Mouse (Mus musculus): ENCODE data around the gene Gm4858. TPM values are rescaled to one million over a fixed set of nuclear protein-coding genes. Genes with fewer than 3 reads are reported as not detected.
"Not testable (repeated sequence)": the region's sequence is repeated elsewhere in the genome, so short reads cannot be mapped to it uniquely, and the experiment has no call there.

Gm4858 gene
- polyA plus RNA-seq (2015; fragmentation: Nextera tagmentation; extraction: Ambion mirVana), result not detected in 2 replicates

- not testable (repeated sequence) for ATAC-seq (ENCODE audit: low read depth); H3K36me3 ChIP-seq (ENCODE audit: control insufficient read depth, insufficient read depth); H3K27me3 ChIP-seq (ENCODE audit: control insufficient read depth, insufficient read depth, low read depth, low read length); H3K4me3 ChIP-seq (ENCODE audit: low read depth, low read length); H3K4me2 ChIP-seq (ENCODE audit: low read depth, low read length); H3K27ac ChIP-seq (ENCODE audit: low read length); H3K4me1 ChIP-seq (ENCODE audit: control insufficient read depth, low read depth, low read length); H3K9ac ChIP-seq (ENCODE audit: low read depth, low read length); H3K9me3 ChIP-seq (replicated peaks; ENCODE audit: control insufficient read depth, low read length)
Observed at GRCm38 (mm10) chr3:93068523-93068922, at the start of gene Gm4858. Gene Gm4858 (plus strand): TSS chr3:93068823.

GRCm38 (mm10) chr3:93018960-93019359 is 49.7 kb upstream of the Gm4858 start, which contains the start of gene Lce1m:
Gene Lce1m (minus strand): TSS chr3:93019060.
- no peaks in the 10 kb centered on the region for H3K36me3 ChIP-seq (ENCODE audit: control insufficient read depth, insufficient read depth)
- 64% methylated on average over 2 of the region's 2 CpGs for WGBS (ENCODE audit: insufficient replicate concordance)
- no peak within 1 kb of the TSS for H3K4me2 ChIP-seq (ENCODE audit: low read depth, low read length)
- H3K9me3 ChIP-seq (replicated peaks; ENCODE audit: control insufficient read depth, low read length), result no peaks in the 10 kb centered on the region
- no peaks in the 10 kb centered on the region for H3K4me1 ChIP-seq (ENCODE audit: control insufficient read depth, low read depth, low read length)
- H3K9ac ChIP-seq (ENCODE audit: low read depth, low read length), result no peak within 1 kb of the TSS
- H3K27me3 ChIP-seq (ENCODE audit: control insufficient read depth, insufficient read depth, low read depth, low read length), result no peaks in the 10 kb centered on the region
- no peak within 1 kb of the TSS for H3K4me3 ChIP-seq (ENCODE audit: low read depth, low read length)
- H3K27ac ChIP-seq (ENCODE audit: low read length), result no peak within 1 kb of the TSS
- ATAC-seq (ENCODE audit: low read depth), result no peak

GRCm38 (mm10) chr3:93021171-93021570 is 47.5 kb upstream of the Gm4858 start:
- Histone ChIP-seq H3K27me3 (ENCODE audit: control insufficient read depth, insufficient read depth, low read depth, low read length) (no peaks in the 10 kb centered on the region), H3K4me1 (ENCODE audit: control insufficient read depth, low read depth, low read length) (no peaks in the 10 kb centered on the region), H3K9me3 (replicated peaks; ENCODE audit: control insufficient read depth, low read length) (no peaks in the 10 kb centered on the region), H3K27ac (ENCODE audit: low read length) (no peak overlapping the region), H3K4me3 (ENCODE audit: low read depth, low read length) (no peak overlapping the region), H3K9ac (ENCODE audit: low read depth, low read length) (no peak overlapping the region), H3K36me3 (ENCODE audit: control insufficient read depth, insufficient read depth) (no peaks in the 10 kb centered on the region), H3K4me2 (ENCODE audit: low read depth, low read length) (no peak overlapping the region)
- ATAC-seq (ENCODE audit: low read depth), result no peak
- WGBS (ENCODE audit: insufficient replicate concordance), result 79% methylated on average over 1 of the region's 1 CpGs

- no peak for ATAC-seq (ENCODE audit: low read depth)
Observed at GRCm38 (mm10) chr3:93023411-93024184, 45.0 kb upstream of the Gm4858 start.

GRCm38 (mm10) chr3:93025486-93025885 is 43.1 kb upstream of the Gm4858 start:
- Histone ChIP-seq H3K27ac (ENCODE audit: low read length) (no peak overlapping the region), H3K27me3 (ENCODE audit: control insufficient read depth, insufficient read depth, low read depth, low read length) (no peaks in the 10 kb centered on the region), H3K9me3 (replicated peaks; ENCODE audit: control insufficient read depth, low read length) (no peaks in the 10 kb centered on the region), H3K9ac (ENCODE audit: low read depth, low read length) (no peak overlapping the region), H3K4me2 (ENCODE audit: low read depth, low read length) (no peak overlapping the region), H3K4me1 (ENCODE audit: control insufficient read depth, low read depth, low read length) (no peaks in the 10 kb centered on the region), H3K4me3 (ENCODE audit: low read depth, low read length) (no peak overlapping the region), H3K36me3 (ENCODE audit: control insufficient read depth, insufficient read depth) (no peaks in the 10 kb centered on the region)
- WGBS (ENCODE audit: insufficient replicate concordance), result 66% methylated on average over 2 of the region's 2 CpGs
- ATAC-seq (ENCODE audit: low read depth), result no peak

More at GRCm38 (mm10) chr3:93023411-93024184, 45.0 kb upstream of the Gm4858 start:
- H3K4me3 ChIP-seq (ENCODE audit: low read depth, low read length), result no peak overlapping the region
- H3K9ac ChIP-seq (ENCODE audit: low read depth, low read length), result no peak overlapping the region
- no peaks in the 10 kb centered on the region for H3K27me3 ChIP-seq (ENCODE audit: control insufficient read depth, insufficient read depth, low read depth, low read length)
- no peak overlapping the region for H3K4me2 ChIP-seq (ENCODE audit: low read depth, low read length)
- 55% methylated on average over 3 of the region's 3 CpGs for WGBS (ENCODE audit: insufficient replicate concordance)
- no peaks in the 10 kb centered on the region for H3K4me1 ChIP-seq (ENCODE audit: control insufficient read depth, low read depth, low read length)
- no peaks in the 10 kb centered on the region for H3K9me3 ChIP-seq (replicated peaks; ENCODE audit: control insufficient read depth, low read length)
- H3K36me3 ChIP-seq (ENCODE audit: control insufficient read depth, insufficient read depth), result no peaks in the 10 kb centered on the region
- no peak overlapping the region for H3K27ac ChIP-seq (ENCODE audit: low read length)

GRCm38 (mm10) chr3:93031450-93031849 is 37.2 kb upstream of the Gm4858 start:
- no peak for ATAC-seq (ENCODE audit: low read depth)
- no peaks in the 10 kb centered on the region for H3K9me3 ChIP-seq (replicated peaks; ENCODE audit: control insufficient read depth, low read length)
- no peaks in the 10 kb centered on the region for H3K27me3 ChIP-seq (ENCODE audit: control insufficient read depth, insufficient read depth, low read depth, low read length)
- H3K4me2 ChIP-seq (ENCODE audit: low read depth, low read length), result no peak overlapping the region
- H3K4me3 ChIP-seq (ENCODE audit: low read depth, low read length), result no peak overlapping the region
- WGBS (ENCODE audit: insufficient replicate concordance), result 46% methylated on average over 5 of the region's 5 CpGs
- no peak overlapping the region for H3K27ac ChIP-seq (ENCODE audit: low read length)
- H3K4me1 ChIP-seq (ENCODE audit: control insufficient read depth, low read depth, low read length), result no peaks in the 10 kb centered on the region
- H3K36me3 ChIP-seq (ENCODE audit: control insufficient read depth, insufficient read depth), result no peaks in the 10 kb centered on the region
- H3K9ac ChIP-seq (ENCODE audit: low read depth, low read length), result no peak overlapping the region

GRCm38 (mm10) chr3:93050182-93050581 is 18.4 kb upstream of the Gm4858 start:
- no peaks in the 10 kb centered on the region for H3K4me1 ChIP-seq (ENCODE audit: control insufficient read depth, low read depth, low read length)
- H3K27ac ChIP-seq (ENCODE audit: low read length), result no peak overlapping the region
- H3K4me2 ChIP-seq (ENCODE audit: low read depth, low read length), result no peak overlapping the region
- H3K4me3 ChIP-seq (ENCODE audit: low read depth, low read length), result no peak overlapping the region
- no peak for ATAC-seq (ENCODE audit: low read depth)
- WGBS (ENCODE audit: insufficient replicate concordance), result 62% methylated on average over 1 of the region's 1 CpGs
- no peaks in the 10 kb centered on the region for H3K36me3 ChIP-seq (ENCODE audit: control insufficient read depth, insufficient read depth)
- no peaks in the 10 kb centered on the region for H3K9me3 ChIP-seq (replicated peaks; ENCODE audit: control insufficient read depth, low read length)
- H3K27me3 ChIP-seq (ENCODE audit: control insufficient read depth, insufficient read depth, low read depth, low read length), result no peaks in the 10 kb centered on the region
- no peak overlapping the region for H3K9ac ChIP-seq (ENCODE audit: low read depth, low read length)

- WGBS (ENCODE audit: insufficient replicate concordance), result 43% methylated on average over 10 of the region's 10 CpGs
- Histone ChIP-seq H3K9ac (ENCODE audit: low read depth, low read length) (no peak overlapping the region), H3K27me3 (ENCODE audit: control insufficient read depth, insufficient read depth, low read depth, low read length) (no peaks in the 10 kb centered on the region), H3K4me3 (ENCODE audit: low read depth, low read length) (no peak overlapping the region), H3K4me1 (ENCODE audit: control insufficient read depth, low read depth, low read length) (no peaks in the 10 kb centered on the region), H3K4me2 (ENCODE audit: low read depth, low read length) (no peak overlapping the region), H3K27ac (ENCODE audit: low read length) (no peak overlapping the region), H3K9me3 (replicated peaks; ENCODE audit: control insufficient read depth, low read length) (no peaks in the 10 kb centered on the region), H3K36me3 (ENCODE audit: control insufficient read depth, insufficient read depth) (no peaks in the 10 kb centered on the region)
- ATAC-seq (ENCODE audit: low read depth), result no peak
Observed at GRCm38 (mm10) chr3:93052826-93053474, 15.7 kb upstream of the Gm4858 start.

- H3K4me3 ChIP-seq (ENCODE audit: low read depth, low read length), result no peak overlapping the region
- no peak overlapping the region for H3K9ac ChIP-seq (ENCODE audit: low read depth, low read length)
- no peaks in the 10 kb centered on the region for H3K9me3 ChIP-seq (replicated peaks; ENCODE audit: control insufficient read depth, low read length)
- H3K4me2 ChIP-seq (ENCODE audit: low read depth, low read length), result no peak overlapping the region
- no peaks in the 10 kb centered on the region for H3K27me3 ChIP-seq (ENCODE audit: control insufficient read depth, insufficient read depth, low read depth, low read length)
- H3K27ac ChIP-seq (ENCODE audit: low read length), result no peak overlapping the region
- WGBS (ENCODE audit: insufficient replicate concordance), result 71% methylated on average over 2 of the region's 2 CpGs
- H3K36me3 ChIP-seq (ENCODE audit: control insufficient read depth, insufficient read depth), result no peaks in the 10 kb centered on the region
- ATAC-seq (ENCODE audit: low read depth), result no peak
- H3K4me1 ChIP-seq (ENCODE audit: control insufficient read depth, low read depth, low read length), result no peaks in the 10 kb centered on the region
Observed at GRCm38 (mm10) chr3:93086631-93087030, 18.0 kb downstream of the Gm4858 start.
